ENCODE assay signal across 20 mouse cellular contexts in genomic region chr9:103387011-103387653, GRCm38 (mm10). TPM values are rescaled to one million over a fixed set of nuclear protein-coding genes. Genes with fewer than 3 reads are reported as not detected.
A peak's percentile ranks its signal among the peaks of the same experiment; 100 is the strongest.
DNase-seq lines count a peak whose midpoint lies in the region; ATAC-seq and TF ChIP-seq lines count a peak whose summit lies in the region.
"Had no signal": no experiment of that assay in that cellular context is flagged by ENCODE, and none has a peak within 500 bp of the region (broad histone marks: within the 10 kb centered on the region; RNA-seq: fewer than 3 reads in every experiment).

No protein-coding gene starts in this region.

- peaks cover 7% of the 10 kb centered on the region for H3K4me1 ChIP-seq in hindbrain, embryonic 12.5 days
- H3K4me1 ChIP-seq in hindbrain, postnatal 0 days (ENCODE audit: insufficient read depth, low read length): peaks cover 3% of the 10 kb centered on the region; the same call in 1 of the 2 replicates
- H3K4me1 ChIP-seq in neural tube, embryonic 13.5 days (replicated peaks): peaks cover 13% of the 10 kb centered on the region
- H3K4me1 ChIP-seq in embryonic facial prominence, embryonic 14.5 days (ENCODE audit: control insufficient read depth, insufficient read depth, low read length): peaks cover 15% of the 10 kb centered on the region

- no peaks in the 10 kb centered on the region for H3K27me3 ChIP-seq in hindbrain, embryonic 12.5 days
- no peaks in the 10 kb centered on the region for H3K27me3 ChIP-seq in hindbrain, postnatal 0 days (ENCODE audit: insufficient read depth, low read length)
- H3K27me3 ChIP-seq in neural tube, embryonic 13.5 days: no peaks in the 10 kb centered on the region
- H3K27me3 ChIP-seq in embryonic facial prominence, embryonic 14.5 days (replicated peaks; ENCODE audit: control insufficient read depth, insufficient read depth, low read length): no peaks in the 10 kb centered on the region
- H3K27me3 ChIP-seq: forebrain, embryonic 15.5 days; midbrain, embryonic 12.5 days; stomach, embryonic 15.5 days had no signal

- intact Hi-C loops in left cerebral cortex, postnatal 14 days (cut with DNase I): no loop called here

- H3K27ac ChIP-seq in hindbrain, embryonic 12.5 days: peak overlapping the region; percentile 23; the same call in 1 of the 2 replicates
- H3K27ac ChIP-seq in hindbrain, postnatal 0 days: no peak overlapping the region; the same call in 1 of the 2 replicates
- H3K27ac ChIP-seq in neural tube, embryonic 13.5 days (replicated peaks): no peak overlapping the region
- H3K27ac ChIP-seq in embryonic facial prominence, embryonic 14.5 days (replicated peaks; ENCODE audit: low read depth, low read length): peak overlapping the region; percentile 55; the same call in 1 of the 2 replicates
- H3K27ac ChIP-seq: forebrain, embryonic 15.5 days; liver, embryonic 14.5 days; midbrain, embryonic 12.5 days; stomach, embryonic 15.5 days had no signal

- H3K4me2 ChIP-seq in hindbrain, embryonic 12.5 days (replicated peaks): no peak overlapping the region
- H3K4me2 ChIP-seq in hindbrain, postnatal 0 days (ENCODE audit: low read depth, low read length): no peak overlapping the region
- no peak overlapping the region for H3K4me2 ChIP-seq in neural tube, embryonic 13.5 days
- H3K4me2 ChIP-seq in embryonic facial prominence, embryonic 14.5 days (ENCODE audit: low read depth, low read length): no peak overlapping the region; the same call in 1 of the 2 replicates
- H3K4me2 ChIP-seq: forebrain, embryonic 15.5 days; midbrain, embryonic 12.5 days; stomach, embryonic 15.5 days had no signal

- no peak for DNase-seq in hindbrain, postnatal 0 days (ENCODE audit: low spot score)
- no peak for DNase-seq in neural tube, embryonic 10.5 days (ENCODE audit: extremely low spot score, low spot score)
- peak; percentile 55 for DNase-seq in embryonic facial prominence, embryonic 14.5 days (ENCODE audit: low spot score)
- no peak for DNase-seq in left cerebral cortex, postnatal 14 days (ENCODE audit: low spot score in 2 of 2)
- DNase-seq in retina, postnatal 1 day: no peak
- DNase-seq: adrenal gland, adult 2 months; cerebellum, postnatal 10 days; embryo, embryonic 11 days; heart, postnatal 10 days; kidney, adult 9 months; lung, postnatal 36 days; spleen, adult 18-20 months had no signal

- H3K36me3 ChIP-seq in hindbrain, embryonic 12.5 days: no peaks in the 10 kb centered on the region
- H3K36me3 ChIP-seq in hindbrain, postnatal 0 days (ENCODE audit: insufficient read depth, low read length): no peaks in the 10 kb centered on the region
- no peaks in the 10 kb centered on the region for H3K36me3 ChIP-seq in neural tube, embryonic 13.5 days
- H3K36me3 ChIP-seq in embryonic facial prominence, embryonic 14.5 days (ENCODE audit: control insufficient read depth, insufficient read depth, low read length): no peaks in the 10 kb centered on the region
- H3K36me3 ChIP-seq: forebrain, embryonic 15.5 days; G1E; midbrain, embryonic 12.5 days; stomach, embryonic 15.5 days had no signal

- H3K9ac ChIP-seq in hindbrain, embryonic 12.5 days: no peak overlapping the region
- H3K9ac ChIP-seq in hindbrain, postnatal 0 days (replicated peaks; ENCODE audit: low read length): no peak overlapping the region
- no peak overlapping the region for H3K9ac ChIP-seq in neural tube, embryonic 13.5 days
- no peak overlapping the region for H3K9ac ChIP-seq in embryonic facial prominence, embryonic 14.5 days (ENCODE audit: low read depth, low read length)
- H3K9ac ChIP-seq: forebrain, embryonic 15.5 days; liver, embryonic 14.5 days; midbrain, embryonic 12.5 days; stomach, embryonic 15.5 days had no signal

- no peak for TF ChIP-seq CTCF in hindbrain, postnatal 0 days (IDR thresholded peaks at IDR 0.05; ENCODE audit: low read depth)

- no peak for ATAC-seq in hindbrain, embryonic 12.5 days (ENCODE audit: low FRiP score)
- ATAC-seq in hindbrain, postnatal 0 days: no peak
- ATAC-seq in neural tube, embryonic 13.5 days (ENCODE audit: low read depth): 0 out of 2 replicates have a peak, but pooled peaks have one; percentile 15
- ATAC-seq in embryonic facial prominence, embryonic 14.5 days (ENCODE audit: low read depth): peak; percentile 45; the same call in 1 of the 2 replicates
- ATAC-seq: CD4-positive, CD25-positive, alpha-beta regulatory T cell, adult 4 months; forebrain, embryonic 15.5 days had no signal

- WGBS in hindbrain, embryonic 12.5 days: 62% methylated on average over 10 of the region's 10 CpGs
- WGBS in hindbrain, postnatal 0 days: 52% methylated on average over 10 of the region's 10 CpGs
- WGBS in neural tube, embryonic 13.5 days: 59% methylated on average over 10 of the region's 10 CpGs
- 51% methylated on average over 10 of the region's 10 CpGs for WGBS in embryonic facial prominence, embryonic 14.5 days

- no peaks in the 10 kb centered on the region for H3K9me3 ChIP-seq in hindbrain, embryonic 12.5 days (replicated peaks)
- H3K9me3 ChIP-seq in hindbrain, postnatal 0 days (ENCODE audit: low read length): no peaks in the 10 kb centered on the region
- H3K9me3 ChIP-seq in neural tube, embryonic 13.5 days: no peaks in the 10 kb centered on the region
- H3K9me3 ChIP-seq in embryonic facial prominence, embryonic 14.5 days (ENCODE audit: control insufficient read depth, low read length): no peaks in the 10 kb centered on the region
- H3K9me3 ChIP-seq: forebrain, embryonic 15.5 days; G1E; midbrain, embryonic 12.5 days; stomach, embryonic 15.5 days had no signal

- no peak overlapping the region for H3K4me3 ChIP-seq in hindbrain, embryonic 12.5 days
- no peak overlapping the region for H3K4me3 ChIP-seq in hindbrain, postnatal 0 days (ENCODE audit: low read length)
- no peak overlapping the region for H3K4me3 ChIP-seq in neural tube, embryonic 13.5 days
- H3K4me3 ChIP-seq in embryonic facial prominence, embryonic 14.5 days (ENCODE audit: low read depth, low read length): no peak overlapping the region
- H3K4me3 ChIP-seq: forebrain, embryonic 15.5 days; midbrain, embryonic 12.5 days; stomach, embryonic 15.5 days had no signal

RNA-seq across cellular contexts. Expression of gene Cdv3, which starts 21.5 kb away (rescaled TPM):
- 101 and 110 TPM in 2 replicates for polyA plus RNA-seq in hindbrain, embryonic 12.5 days (2016; fragmentation: Nextera tagmentation; extraction: Ambion mirVana)
- total RNA-seq in hindbrain, postnatal 0 days (2014; rRNA removed): 85.7 and 111 TPM in 2 replicates
- polyA plus RNA-seq in hindbrain, postnatal 0 days (2015; fragmentation: Nextera tagmentation; extraction: Ambion mirVana): 90.5 and 97.5 TPM in 2 replicates
- polyA plus RNA-seq in neural tube, embryonic 13.5 days (2015; fragmentation: Nextera tagmentation; extraction: Ambion mirVana): 78.1 and 88.3 TPM in 2 replicates
- 92.7 and 94.0 TPM in 2 replicates for polyA plus RNA-seq in embryonic facial prominence, embryonic 14.5 days (2014; fragmentation: Nextera tagmentation; extraction: Ambion mirVana)
- total RNA-seq in left cerebral cortex, postnatal 14 days (2021): 10 to 100 TPM; 85.8 to 93.4 TPM

Comparison
In these comparisons a context has a peak if more than half of its experiments do, and no peak if none do; other contexts are left out.
1. H3K27ac ChIP-seq: peak in hindbrain, embryonic 12.5 days (single experiment) and embryonic facial prominence, embryonic 14.5 days (single experiment); none in hindbrain, postnatal 0 days (single experiment) and neural tube, embryonic 13.5 days (single experiment).
2. ATAC-seq: peak in neural tube, embryonic 13.5 days (single experiment) and embryonic facial prominence, embryonic 14.5 days (single experiment); none in hindbrain, embryonic 12.5 days (single experiment) and hindbrain, postnatal 0 days (single experiment).